Comparison of ENCODE assay signal across 9 mouse cellular contexts in the genomic region with DNA sequence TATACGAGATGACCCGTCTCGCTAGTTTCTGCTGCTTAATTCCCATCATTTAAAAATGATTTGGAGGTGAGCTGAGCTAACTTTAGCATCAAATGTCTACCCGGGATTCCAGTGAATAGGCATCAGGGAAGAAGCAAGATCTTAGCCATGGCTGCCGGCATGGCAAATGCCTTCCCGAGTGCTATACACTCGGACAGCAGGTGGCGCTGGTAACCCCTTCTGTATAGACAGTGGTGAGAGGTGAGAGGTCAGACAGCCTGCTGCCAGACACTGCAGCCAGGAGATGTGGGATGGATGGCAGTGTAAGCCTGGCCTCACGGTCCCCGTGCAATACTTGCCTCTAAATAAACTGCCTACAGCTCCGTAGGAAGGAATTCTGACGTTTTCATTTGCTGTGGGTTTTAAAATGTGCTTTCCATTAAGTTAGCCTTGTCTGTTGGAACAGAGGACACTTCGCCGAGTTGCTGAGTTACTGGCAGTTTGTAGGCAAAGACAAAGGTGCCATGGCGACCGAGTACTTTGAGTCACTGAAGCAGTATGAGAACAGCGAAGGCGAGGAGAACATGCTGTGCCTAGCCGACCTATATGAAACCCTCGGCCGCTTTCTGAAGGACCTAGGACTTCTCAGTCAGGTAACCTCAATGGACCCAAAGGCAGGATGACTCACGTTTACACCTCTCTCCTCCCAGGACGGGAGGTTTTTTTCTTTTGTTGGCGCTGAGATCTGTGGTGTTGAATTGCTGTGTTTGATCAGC. TPM values are rescaled to one million over a fixed set of nuclear protein-coding genes. Genes with fewer than 3 reads are reported as not detected.
DNase-seq lines count a peak whose midpoint lies in the region; ATAC-seq and TF ChIP-seq lines count a peak whose summit lies in the region.
"Had no signal": no experiment of that assay in that cellular context is flagged by ENCODE, and none has a peak within 500 bp of the region (broad histone marks: within the 10 kb centered on the region; RNA-seq: fewer than 3 reads in every experiment).

No protein-coding gene starts in this region.

- H3K4me1 ChIP-seq in bone marrow macrophage, adult 2 months (ENCODE audit: control insufficient read depth, insufficient read depth, low read length) = peaks cover 14% of the 10 kb centered on the region

- intact Hi-C loops in heart, postnatal 36 days (cut with DNase I) = no loop called here

- TF ChIP-seq POLR2A in bone marrow macrophage, adult 2 months (IDR thresholded peaks at IDR 0.05; ENCODE audit: borderline replicate concordance, low read depth, low read length) = no peak

- ATAC-seq in erythroid progenitor cell, adult 5-6 weeks (replicated peaks; ENCODE audit: low FRiP score, poor library complexity, severe bottlenecking) = 0 out of 2 replicates have a peak, but pooled peaks have one; percentile 65

- no peak overlapping the region for H3K27ac ChIP-seq in bone marrow macrophage, adult 2 months (ENCODE audit: insufficient read depth, low read depth, low read length)

- peak; percentile 51; the same call in 1 of the 2 replicates for TF ChIP-seq CTCF in bone marrow macrophage, adult 2 months (IDR thresholded peaks at IDR 0.05; ENCODE audit: low read depth, low read length)

- peak; percentile 72 for DNase-seq in MN1 (ENCODE audit: low spot score)
- peak; percentile 66 to 80 for DNase-seq in heart, postnatal 36 days
- DNase-seq in layer of hippocampus, postnatal 10 days (ENCODE audit: low spot score in 2 of 2) = peak; percentile 78 to 81
- DNase-seq in lung, postnatal 14 days = peak; percentile 86
- DNase-seq in right cerebral cortex, postnatal 4 days = peak; percentile 80
- peak; percentile 70 for DNase-seq in yolk sac, embryonic 10.5 days (ENCODE audit: low spot score)

- H3K4me3 ChIP-seq in bone marrow macrophage, adult 2 months (ENCODE audit: insufficient read depth, low read length) = no peak overlapping the region

RNA-seq across cellular contexts. Expression of a gene that starts 5.0 kb away (rescaled TPM):
- not detected in 2 replicates for polyA plus RNA-seq in bone marrow macrophage, adult 2 months (2012; ENCODE audit: insufficient read depth, insufficient read length, missing spikeins)
- not detected in 2 replicates for total RNA-seq in erythroid progenitor cell, adult 5-6 weeks (2015; ENCODE audit: low replicate concordance)
- total RNA-seq in erythroid progenitor cell, adult 5-6 weeks (2017; ENCODE audit: low replicate concordance) = not detected in 2 replicates
- not detected for total RNA-seq in heart, postnatal 36 days (2021)
- total RNA-seq in layer of hippocampus, postnatal 10 days (2021) = not detected
- polyA plus RNA-seq: stomach, embryonic 16.5 days had no signal

RNA-seq across cellular contexts. Expression of a gene that starts 27.5 kb away (rescaled TPM):
- 31.6 and 32.9 TPM in 2 replicates for polyA plus RNA-seq in bone marrow macrophage, adult 2 months (2012; ENCODE audit: insufficient read depth, insufficient read length, missing spikeins)
- 5.0 and 13.8 TPM in 2 replicates for total RNA-seq in erythroid progenitor cell, adult 5-6 weeks (2015; ENCODE audit: low replicate concordance)
- 7.1 and 10.8 TPM in 2 replicates for total RNA-seq in erythroid progenitor cell, adult 5-6 weeks (2017; ENCODE audit: low replicate concordance)
- total RNA-seq in heart, postnatal 36 days (2021) = 10 to 100 TPM; 15.6 to 17.4 TPM
- 10 to 100 TPM; 43.4 to 46.5 TPM for total RNA-seq in layer of hippocampus, postnatal 10 days (2021)

RNA-seq across cellular contexts. Expression of a gene that starts 27.7 kb away (rescaled TPM):
- 11.1 and 15.5 TPM in 2 replicates for polyA plus RNA-seq in bone marrow macrophage, adult 2 months (2012; ENCODE audit: insufficient read depth, insufficient read length, missing spikeins)
- 2.1 and 3.6 TPM in 2 replicates for total RNA-seq in erythroid progenitor cell, adult 5-6 weeks (2015; ENCODE audit: low replicate concordance)
- 3.5 and 3.9 TPM in 2 replicates for total RNA-seq in erythroid progenitor cell, adult 5-6 weeks (2017; ENCODE audit: low replicate concordance)
- 100 to 1,000 TPM in 1 of 2 experiments, 10 to 100 TPM in 1; 98.0 to 105 TPM for total RNA-seq in heart, postnatal 36 days (2021)
- 10 to 100 TPM; 15.8 to 20.9 TPM for total RNA-seq in layer of hippocampus, postnatal 10 days (2021)

RNA-seq across cellular contexts. Expression of a gene that starts 33.1 kb away (rescaled TPM):
- 2.6 and 2.9 TPM in 2 replicates for polyA plus RNA-seq in bone marrow macrophage, adult 2 months (2012; ENCODE audit: insufficient read depth, insufficient read length, missing spikeins)
- not detected in 2 replicates for total RNA-seq in erythroid progenitor cell, adult 5-6 weeks (2015; ENCODE audit: low replicate concordance)
- 2.7 TPM in 1 of 2 replicates, not detected in the other for total RNA-seq in erythroid progenitor cell, adult 5-6 weeks (2017; ENCODE audit: low replicate concordance)
- total RNA-seq in heart, postnatal 36 days (2021) = 1 to 10 TPM; 1.6 to 2.7 TPM
- 10 to 100 TPM in 1 of 2 experiments, 1 to 10 TPM in 1; 8.2 to 12.0 TPM for total RNA-seq in layer of hippocampus, postnatal 10 days (2021)

Comparison
In these comparisons a context has a peak if more than half of its experiments do, and no peak if none do; other contexts are left out.
1. RNA of a gene that starts 27.7 kb away (total RNA-seq): 98.0 to 105 TPM in heart, postnatal 36 days; 15.8 to 20.9 TPM in layer of hippocampus, postnatal 10 days and 2.1 to 3.9 TPM in erythroid progenitor cell, adult 5-6 weeks; every median in the first group is over 4 times any median in the second.
2. Peak in every context shown above with its lines, with median percentiles within 50 percentile points of each other: DNase-seq.